Mouse (Mus musculus): Measurements from ENCODE around the gene Itpa.

- TF ChIP-seq ZC3H11A (IDR thresholded peaks at IDR 0.05; ENCODE audit: low read depth, low read length) = no peak
- TF ChIP-seq CTCF (IDR thresholded peaks at IDR 0.05 in 2 of 3, conservative IDR thresholded peaks at IDR 0.05 in 1 of 3; ENCODE audit: control insufficient read depth in 1 of 3, insufficient read depth in 1 of 3, low read depth in 2 of 3, low read length in 3 of 3, poor library complexity in 1 of 3, severe bottlenecking in 1 of 3) = no peak
- TF ChIP-seq ZNF384 (IDR thresholded peaks at IDR 0.05; ENCODE audit: low read depth, low read length) = no peak
- no peak for TF ChIP-seq MAX (IDR thresholded peaks at IDR 0.05; ENCODE audit: low read length)
- no peak for TF ChIP-seq TAL1 (IDR thresholded peaks at IDR 0.05; ENCODE audit: low read length)
- no peak for TF ChIP-seq NELFE (IDR thresholded peaks at IDR 0.05; ENCODE audit: low read depth, low read length)
- TF ChIP-seq EP300 (IDR thresholded peaks at IDR 0.05; ENCODE audit: low read depth in 1 of 2, low read length in 2 of 2) = no peak
- no peak for TF ChIP-seq GABPA (IDR thresholded peaks at IDR 0.05; ENCODE audit: low read depth, low read length)
- TF ChIP-seq ETS1 (IDR thresholded peaks at IDR 0.05; ENCODE audit: low read depth, low read length) = no peak
- no peak for TF ChIP-seq E2F4 (IDR thresholded peaks at IDR 0.05; ENCODE audit: borderline replicate concordance, low read depth, low read length)
- no peak for TF ChIP-seq GATA1 (IDR thresholded peaks at IDR 0.05; ENCODE audit: low read depth, low read length)
Measured at GRCm38 (mm10) chr2:130634006-130634738, 33.2 kb upstream of the Itpa start.
